Mouse (Mus musculus): ENCODE data around the gene Mrvi1. TPM values are rescaled to one million over a fixed set of nuclear protein-coding genes. Genes with fewer than 3 reads are reported as not detected.
A peak's percentile ranks its signal among the peaks of the same experiment; 100 is the strongest.

The Mrvi1 gene
- polyA plus RNA-seq, 1 experiment from 2014 or later: 23.1 TPM

- WGBS: 40% methylated on average over 4 of the region's 4 CpGs
- H3K4me2 ChIP-seq (ENCODE audit: low read depth, low read length): no peak overlapping the region
- peaks cover 6% of the 10 kb centered on the region for H3K4me1 ChIP-seq (ENCODE audit: control insufficient read depth, insufficient read depth, low read length)
- H3K36me3 ChIP-seq (ENCODE audit: control insufficient read depth, insufficient read depth, low read length): peaks cover 6% of the 10 kb centered on the region; the same call in 1 of the 2 replicates
- no peak overlapping the region for H3K4me3 ChIP-seq (replicated peaks; ENCODE audit: low read length)
- ATAC-seq (ENCODE audit: insufficient read depth, low FRiP score): no peak
- H3K9ac ChIP-seq (ENCODE audit: low read length): no peak overlapping the region
- H3K9me3 ChIP-seq (replicated peaks; ENCODE audit: control insufficient read depth, low read length): no peaks in the 10 kb centered on the region
- no peaks in the 10 kb centered on the region for H3K27me3 ChIP-seq (ENCODE audit: control insufficient read depth, insufficient read depth, low read length)
- no peak overlapping the region for H3K27ac ChIP-seq (ENCODE audit: low read length)
Observed at GRCm38 (mm10) chr7:110822055-110822454, 160.2 kb downstream of the Mrvi1 start.

- H3K9ac ChIP-seq (ENCODE audit: low read length): no peak overlapping the region
- ATAC-seq (ENCODE audit: insufficient read depth, low FRiP score): no peak
- H3K4me3 ChIP-seq (replicated peaks; ENCODE audit: low read length): no peak overlapping the region
- H3K27me3 ChIP-seq (ENCODE audit: control insufficient read depth, insufficient read depth, low read length): no peaks in the 10 kb centered on the region
- 34% methylated on average over 3 of the region's 3 CpGs for WGBS
- no peak overlapping the region for H3K27ac ChIP-seq (ENCODE audit: low read length)
- peaks cover 6% of the 10 kb centered on the region; the same call in 1 of the 2 replicates for H3K36me3 ChIP-seq (ENCODE audit: control insufficient read depth, insufficient read depth, low read length)
- H3K4me1 ChIP-seq (ENCODE audit: control insufficient read depth, insufficient read depth, low read length): peaks cover 6% of the 10 kb centered on the region
- no peaks in the 10 kb centered on the region for H3K9me3 ChIP-seq (replicated peaks; ENCODE audit: control insufficient read depth, low read length)
- no peak overlapping the region for H3K4me2 ChIP-seq (ENCODE audit: low read depth, low read length)
Observed at GRCm38 (mm10) chr7:110821653-110822052, 160.6 kb downstream of the Mrvi1 start.

GRCm38 (mm10) chr7:110821068-110821467, 161.2 kb downstream of the Mrvi1 start:
- Histone ChIP-seq H3K36me3 (ENCODE audit: control insufficient read depth, insufficient read depth, low read length) (peaks cover 6% of the 10 kb centered on the region; the same call in 1 of the 2 replicates), H3K27me3 (ENCODE audit: control insufficient read depth, insufficient read depth, low read length) (no peaks in the 10 kb centered on the region), H3K4me3 (replicated peaks; ENCODE audit: low read length) (no peak overlapping the region), H3K27ac (ENCODE audit: low read length) (no peak overlapping the region), H3K9me3 (replicated peaks; ENCODE audit: control insufficient read depth, low read length) (no peaks in the 10 kb centered on the region), H3K9ac (ENCODE audit: low read length) (no peak overlapping the region), H3K4me1 (ENCODE audit: control insufficient read depth, insufficient read depth, low read length) (peaks cover 6% of the 10 kb centered on the region), H3K4me2 (ENCODE audit: low read depth, low read length) (no peak overlapping the region)
- 38% methylated on average over 5 of the region's 5 CpGs for WGBS
- peak; percentile 53; the same call in 1 of the 2 replicates for ATAC-seq (ENCODE audit: insufficient read depth, low FRiP score)

GRCm38 (mm10) chr7:110818787-110819350, 163.4 kb downstream of the Mrvi1 start:
- Histone ChIP-seq H3K4me3 (replicated peaks; ENCODE audit: low read length) (no peak overlapping the region), H3K27ac (ENCODE audit: low read length) (no peak overlapping the region), H3K9ac (ENCODE audit: low read length) (no peak overlapping the region), H3K27me3 (ENCODE audit: control insufficient read depth, insufficient read depth, low read length) (no peaks in the 10 kb centered on the region), H3K4me2 (ENCODE audit: low read depth, low read length) (no peak overlapping the region), H3K36me3 (ENCODE audit: control insufficient read depth, insufficient read depth, low read length) (no peaks in the 10 kb centered on the region), H3K9me3 (replicated peaks; ENCODE audit: control insufficient read depth, low read length) (no peaks in the 10 kb centered on the region), H3K4me1 (ENCODE audit: control insufficient read depth, insufficient read depth, low read length) (peaks cover 6% of the 10 kb centered on the region)
- 58% methylated on average over 11 of the region's 11 CpGs for WGBS
- no peak for ATAC-seq (ENCODE audit: insufficient read depth, low FRiP score)

Other genes with a start within 250 kb of the Mrvi1 start
- gene Ampd3, start 214.3 kb downstream of the Mrvi1 start, polyA plus RNA-seq (2015; fragmentation: Nextera tagmentation; extraction: Ambion mirVana): 6.7 and 7.2 TPM in 2 replicates
- gene Rnf141, start 138.0 kb downstream of the Mrvi1 start, polyA plus RNA-seq (2015; fragmentation: Nextera tagmentation; extraction: Ambion mirVana): 42.7 and 46.5 TPM in 2 replicates
- 15.2 and 17.4 TPM in 2 replicates for gene Lyve1, start 119.2 kb downstream of the Mrvi1 start, polyA plus RNA-seq (2015; fragmentation: Nextera tagmentation; extraction: Ambion mirVana)
- gene Ctr9, start 46.5 kb upstream of the Mrvi1 start, polyA plus RNA-seq (2015; fragmentation: Nextera tagmentation; extraction: Ambion mirVana): 54.4 and 57.3 TPM in 2 replicates
- gene Eif4g2, start 100.6 kb upstream of the Mrvi1 start, polyA plus RNA-seq (2015; fragmentation: Nextera tagmentation; extraction: Ambion mirVana): 678 and 699 TPM in 2 replicates